Mouse (Mus musculus) limb, embryonic 12.5 days (tissue): ENCODE data around the gene Zcwpw1. TPM values are rescaled to one million over a fixed set of nuclear protein-coding genes. Genes with fewer than 3 reads are reported as not detected.
A peak's percentile ranks its signal among the peaks of the same experiment; 100 is the strongest.

Experiments used
- ATAC-seq: fragments of 200-750 bp; cut with Nextera tagmentation; 2 replicates; pipeline ENCODE4 v1.8.0; 2017; ENCODE audit warnings: low read depth, moderate TSS enrichment; ENCODE audit not compliant: insufficient number of reproducible peaks, insufficient read depth, low FRiP score, low TSS enrichment
- H3K27ac ChIP-seq: fragments of 300-500 bp; sonication (generic); 2 replicates; pipeline ENCODE4 v1.5.1; 2016; ENCODE audit warnings: mild to moderate bottlenecking, moderate library complexity
- H3K27me3 ChIP-seq: fragments of 300-500 bp; sonication (generic); 2 replicates; pipeline ENCODE4 v1.6.1; 2016; ENCODE audit warnings: mild to moderate bottlenecking, moderate library complexity
- H3K36me3 ChIP-seq: fragments of 300-500 bp; sonication (generic); 2 replicates; pipeline ENCODE4 v1.6.1; 2016; ENCODE audit warnings: mild to moderate bottlenecking, moderate library complexity
- H3K4me1 ChIP-seq: fragments of 300-500 bp; sonication (generic); replicated peaks from 2 replicates; pipeline ENCODE4 v1.6.1; 2016
- H3K4me2 ChIP-seq: fragments of 300-500 bp; sonication (generic); 2 replicates; pipeline ENCODE4 v1.6.1; 2016; ENCODE audit warnings: mild to moderate bottlenecking, moderate library complexity
- H3K4me3 ChIP-seq: fragments of 300-500 bp; sonication (generic); replicated peaks from 2 replicates; pipeline ENCODE4 v1.5.1; 2016; ENCODE audit warnings: mild to moderate bottlenecking
- H3K9ac ChIP-seq: fragments of 300-500 bp; sonication (generic); replicated peaks from 2 replicates; pipeline ENCODE4 v1.6.1; 2016; ENCODE audit warnings: mild to moderate bottlenecking, moderate library complexity
- H3K9me3 ChIP-seq: fragments of 300-500 bp; sonication (generic); 2 replicates; pipeline ENCODE4 v1.6.1; 2016; ENCODE audit warnings: mild to moderate bottlenecking, moderate library complexity
- WGBS: fragments of 180-500 bp; shearing (Covaris S2); methylation state at CpG from one replicate; pipeline ENCODE4 v1.1.7; 2016; 5-methylcytosine and 5-hydroxymethylcytosine counted together
- polyA plus RNA-seq: library from polyadenylated mRNA; unstranded; fragments of >200 nt; fragmentation: Nextera tagmentation; extraction: Ambion mirVana; gene quantifications from 2 replicates; pipeline ENCODE4 v1.2.1, GENCODE M21; 2016

Gene Zcwpw1
- polyA plus RNA-seq, 1 experiment from 2014 or later, result 29.9 TPM

DNA sequence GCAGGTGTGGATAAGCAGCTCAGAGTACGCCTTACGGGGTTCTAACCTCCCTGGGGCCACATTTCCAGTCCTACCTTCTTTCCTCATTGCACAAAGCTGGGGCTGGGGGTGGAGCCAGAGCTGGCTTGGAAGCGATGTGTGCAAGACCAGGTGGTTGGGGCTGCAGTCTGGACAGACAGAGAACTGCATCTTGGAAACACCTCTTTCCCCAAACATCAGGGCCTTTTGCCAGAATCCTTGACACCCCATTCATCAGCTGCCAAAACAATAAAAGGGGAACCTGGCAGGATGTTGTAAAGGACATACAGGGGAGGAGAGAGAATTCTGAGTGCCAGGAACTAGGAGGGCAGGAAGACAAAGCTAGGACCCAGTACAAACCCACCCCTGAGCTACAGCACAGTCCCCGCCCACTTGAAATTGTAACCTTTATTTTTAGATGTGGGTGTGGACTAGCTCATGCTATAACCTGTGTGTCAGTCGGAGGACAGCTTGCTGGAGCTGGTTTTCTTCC, 11.1 kb upstream of the Zcwpw1 start:
- H3K4me3 ChIP-seq, result no peak overlapping the region
- WGBS, result 40% methylated on average over 5 of the region's 5 CpGs
- no peaks in the 10 kb centered on the region for H3K27me3 ChIP-seq
- H3K9me3 ChIP-seq, result no peaks in the 10 kb centered on the region
- peak overlapping the region; percentile 0; the same call in 1 of the 2 replicates for H3K4me2 ChIP-seq
- peaks cover 15% of the 10 kb centered on the region for H3K36me3 ChIP-seq
- no peak overlapping the region for H3K9ac ChIP-seq
- H3K27ac ChIP-seq, result peak overlapping the region; percentile 64; the same call in 1 of the 2 replicates
- H3K4me1 ChIP-seq, result peaks cover 23% of the 10 kb centered on the region
- ATAC-seq, result no peak

DNA sequence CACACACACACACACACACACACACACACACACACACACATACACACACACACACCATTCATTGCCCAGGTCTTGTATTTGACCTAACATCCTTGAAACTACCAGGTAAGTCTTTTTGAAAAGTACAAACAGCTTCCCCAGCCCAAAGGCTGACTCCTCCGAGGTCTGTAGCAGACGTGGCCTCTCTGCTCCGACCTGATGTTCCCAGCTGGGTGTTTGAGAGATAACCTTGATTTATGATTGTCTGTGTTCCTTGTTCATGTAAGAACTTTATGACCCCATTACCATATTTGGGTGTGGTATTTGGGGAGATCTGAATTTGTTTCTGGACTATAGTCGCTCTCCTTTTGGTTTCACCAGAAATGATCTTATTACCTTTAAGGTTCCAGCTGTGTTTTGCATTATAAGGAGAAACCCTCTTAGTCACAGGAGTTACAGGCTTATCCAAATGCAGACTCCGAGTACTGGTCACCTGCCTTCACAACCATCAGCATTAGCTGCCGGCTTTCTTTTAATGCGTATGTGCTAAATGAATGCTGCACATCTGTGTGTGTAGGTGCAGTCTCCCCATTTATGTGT, 10.2 kb upstream of the Zcwpw1 start:
- peaks cover 23% of the 10 kb centered on the region for H3K4me1 ChIP-seq
- no peak overlapping the region for H3K4me3 ChIP-seq
- no peak for ATAC-seq
- H3K27me3 ChIP-seq, result no peaks in the 10 kb centered on the region
- no peak overlapping the region for H3K4me2 ChIP-seq
- no peak overlapping the region for H3K27ac ChIP-seq
- no peaks in the 10 kb centered on the region for H3K9me3 ChIP-seq
- no peak overlapping the region for H3K9ac ChIP-seq
- H3K36me3 ChIP-seq, result peaks cover 24% of the 10 kb centered on the region
- WGBS, result 73% methylated on average over 7 of the region's 7 CpGs

DNA sequence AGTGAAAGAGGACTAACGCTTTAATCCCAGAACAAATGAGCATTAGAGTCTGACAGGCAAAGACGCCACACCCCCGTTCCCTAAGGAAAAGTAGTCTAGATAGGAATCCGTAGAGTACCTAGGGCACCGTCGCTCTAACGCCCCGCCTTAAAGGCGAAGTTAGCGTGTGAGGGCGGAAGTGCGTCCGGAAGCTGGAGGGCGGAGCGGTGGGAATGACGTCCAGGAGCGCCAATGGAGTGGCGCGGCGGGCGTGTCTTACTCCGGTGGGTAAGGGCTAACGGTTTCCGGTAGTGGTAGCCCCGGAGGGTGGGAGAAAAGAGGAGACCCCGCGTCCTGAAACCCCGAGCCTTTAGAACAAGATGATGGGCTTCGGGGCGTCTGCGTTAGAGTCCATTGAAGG, 9.0 kb upstream of the Zcwpw1 start, which contains the start of gene Ppp1r35:
Ppp1r35 (plus strand) TSS at position 215 of the 400 bp plus-strand sequence.
- H3K36me3 ChIP-seq, result peaks cover 37% of the 10 kb centered on the region
- H3K4me1 ChIP-seq, result peaks cover 32% of the 10 kb centered on the region
- peak within 1 kb of the TSS; percentile 99 for H3K4me3 ChIP-seq
- peak; percentile 92 for ATAC-seq
- H3K9ac ChIP-seq, result peak within 1 kb of the TSS; percentile 90
- H3K27ac ChIP-seq, result peak within 1 kb of the TSS; percentile 92
- H3K9me3 ChIP-seq, result no peaks in the 10 kb centered on the region
- under 1% methylated on average over 31 of the region's 31 CpGs for WGBS
- H3K27me3 ChIP-seq, result no peaks in the 10 kb centered on the region
- peak within 1 kb of the TSS; percentile 95 for H3K4me2 ChIP-seq

DNA sequence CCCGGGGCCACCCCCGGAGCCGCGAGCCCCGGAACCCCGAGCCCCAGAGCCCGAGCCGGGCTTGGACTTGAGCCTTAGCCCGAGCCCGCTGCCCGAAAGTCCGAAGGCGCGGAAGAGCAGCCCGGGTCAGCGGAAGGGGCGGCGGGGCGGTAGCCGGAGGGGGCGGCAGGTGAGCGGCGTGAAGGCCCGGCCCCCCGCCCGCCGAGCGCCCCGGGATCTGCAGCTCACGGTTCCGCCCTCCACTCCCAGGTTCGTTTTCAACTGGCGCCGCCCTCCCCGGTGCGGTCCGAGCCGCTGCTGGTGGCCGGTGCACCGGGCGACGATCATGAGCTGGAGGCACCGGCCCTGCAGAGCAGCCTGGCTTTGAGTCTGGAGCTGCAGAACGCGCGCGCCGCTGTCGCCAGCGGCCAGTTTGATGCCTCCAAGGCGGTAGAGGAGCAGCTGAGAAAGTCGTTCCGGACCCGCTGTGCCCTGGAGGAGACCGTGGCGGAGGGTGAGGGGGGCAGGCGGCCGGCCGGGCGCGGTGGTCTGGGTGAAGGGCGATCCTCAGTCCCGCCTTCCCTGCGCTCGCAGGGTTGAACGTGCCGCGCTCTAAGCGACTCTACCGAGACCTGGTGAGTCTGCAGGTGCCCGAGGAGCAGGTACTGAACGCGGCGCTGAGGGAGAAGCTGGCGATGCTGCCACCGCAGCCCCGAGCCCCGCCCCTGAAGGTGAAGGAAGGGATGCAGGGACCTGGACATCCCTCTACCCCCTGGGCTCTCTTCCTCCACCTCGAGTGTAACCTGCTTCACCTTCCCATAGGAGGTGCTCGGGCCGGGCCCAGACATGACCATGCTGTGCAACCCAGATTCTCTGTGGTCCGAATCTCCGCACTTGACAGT, 8.3 kb upstream of the Zcwpw1 start:
- Histone ChIP-seq H3K4me2 (peak overlapping the region; percentile 95), H3K4me1 (peaks cover 39% of the 10 kb centered on the region)
- 1% methylated on average over 83 of the region's 83 CpGs for WGBS

DNA sequence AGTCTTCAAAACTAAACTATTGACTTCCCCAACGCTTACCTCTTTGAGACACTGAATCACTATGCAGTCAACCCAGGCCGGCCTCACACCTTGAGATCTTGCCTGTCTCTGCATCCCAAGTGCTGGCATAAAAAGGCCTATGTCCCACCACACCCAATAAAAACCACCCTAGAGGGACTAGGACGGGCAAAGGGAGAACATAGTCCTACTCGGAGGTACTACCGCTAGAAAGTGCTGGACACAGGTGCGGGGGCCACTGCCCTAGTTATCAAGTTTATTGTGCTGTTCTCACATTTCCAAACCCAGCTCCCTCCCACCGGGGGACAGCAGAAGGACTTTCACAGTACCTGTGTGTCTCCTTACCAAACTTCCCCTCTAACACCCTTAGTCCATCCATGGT, 5.9 kb upstream of the Zcwpw1 start:
- H3K9ac ChIP-seq, result no peak overlapping the region
- H3K4me2 ChIP-seq, result no peak overlapping the region
- peaks cover 51% of the 10 kb centered on the region for H3K36me3 ChIP-seq
- H3K4me1 ChIP-seq, result peaks cover 48% of the 10 kb centered on the region
- 92% methylated on average over 7 of the region's 7 CpGs for WGBS
- H3K27me3 ChIP-seq, result no peaks in the 10 kb centered on the region
- ATAC-seq, result no peak
- H3K27ac ChIP-seq, result no peak overlapping the region
- H3K4me3 ChIP-seq, result no peak overlapping the region
- no peaks in the 10 kb centered on the region for H3K9me3 ChIP-seq

More for the DNA sequence above, 8.3 kb upstream of the Zcwpw1 start:
- Histone ChIP-seq H3K4me3 (peak overlapping the region; percentile 99), H3K36me3 (peaks cover 43% of the 10 kb centered on the region), H3K9ac (peak overlapping the region; percentile 90), H3K27ac (peak overlapping the region; percentile 92), H3K9me3 (no peaks in the 10 kb centered on the region), H3K27me3 (no peaks in the 10 kb centered on the region)
- 0 out of 2 replicates have a peak, but pooled peaks have one; percentile 1 for ATAC-seq

DNA sequence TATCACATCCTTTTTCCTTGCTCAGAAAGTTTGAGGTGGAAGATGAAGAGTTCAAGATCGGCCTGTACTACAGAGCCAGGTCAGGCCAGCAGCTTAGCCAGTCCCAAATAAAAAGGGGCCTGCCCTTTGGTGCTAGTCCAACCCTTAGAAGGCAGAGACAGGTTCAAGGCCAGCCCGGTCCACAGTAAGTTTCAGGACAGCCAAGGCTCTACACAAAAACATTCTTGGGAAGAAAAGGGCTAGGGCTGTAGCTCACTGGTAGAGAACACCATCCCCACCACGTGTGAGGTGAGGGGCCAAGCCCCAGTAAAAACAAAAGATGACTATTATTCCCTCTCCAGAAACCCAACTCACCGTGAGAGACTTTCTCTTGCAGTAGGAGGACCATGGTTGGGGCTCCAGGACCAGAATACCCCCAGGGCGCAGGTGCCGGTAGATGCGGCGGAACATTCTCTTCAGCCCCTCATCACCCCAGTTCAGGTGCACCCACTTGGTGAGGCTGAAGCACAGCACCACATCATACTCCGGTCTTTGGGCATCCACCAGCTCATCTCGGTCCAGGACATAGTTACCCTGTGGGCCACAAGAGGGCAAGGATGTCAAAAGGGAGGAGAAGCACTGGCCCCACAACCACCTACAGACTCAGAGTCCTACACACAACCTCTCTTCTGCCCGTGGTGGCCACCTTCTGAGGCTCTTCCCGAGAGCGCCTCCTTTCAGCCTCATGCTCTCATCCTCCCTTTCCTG, 4.6 kb upstream of the Zcwpw1 start:
- Histone ChIP-seq H3K4me3 (peak overlapping the region; percentile 88), H3K27me3 (no peaks in the 10 kb centered on the region), H3K36me3 (peaks cover 51% of the 10 kb centered on the region), H3K9me3 (no peaks in the 10 kb centered on the region), H3K4me1 (peaks cover 47% of the 10 kb centered on the region), H3K27ac (no peak overlapping the region; the same call in 1 of the 2 replicates), H3K9ac (peak overlapping the region; percentile 93; the same call in 1 of the 2 replicates), H3K4me2 (peak overlapping the region; percentile 88)
- whole genome bisulfite sequencing, result 88% methylated on average over 13 of the region's 13 CpGs
- no peak for ATAC-seq

DNA sequence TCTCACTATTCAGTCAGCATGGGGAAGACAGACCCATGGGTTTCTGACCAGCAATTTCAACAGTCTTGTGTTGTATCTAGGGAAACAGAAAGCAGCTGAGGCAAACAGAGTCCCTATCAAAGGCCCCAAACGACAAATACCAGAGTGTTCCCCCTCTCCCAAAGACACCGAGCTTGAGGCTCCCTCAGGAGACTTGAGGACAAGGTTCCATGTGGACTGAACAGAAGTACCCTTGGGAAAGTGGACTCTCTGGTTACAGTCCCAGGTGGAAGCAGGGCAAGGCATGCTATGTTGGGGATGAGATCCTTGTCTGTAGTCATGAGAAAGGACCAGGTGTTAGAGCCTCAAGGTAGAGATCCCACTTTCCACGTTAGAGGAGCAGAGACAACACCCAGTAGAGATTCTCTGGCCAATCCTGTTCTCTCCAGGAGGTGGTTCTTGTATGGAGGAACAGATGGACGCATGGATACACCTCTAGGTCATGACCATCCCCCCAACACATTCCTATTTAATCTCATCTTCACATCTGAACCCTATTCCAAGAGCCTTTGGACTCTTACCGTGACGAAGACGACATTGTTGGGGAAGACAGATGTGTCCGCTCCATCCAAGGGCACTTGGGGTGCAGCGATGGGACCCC, 3.6 kb upstream of the Zcwpw1 start:
- H3K27ac ChIP-seq, result 0 out of 2 replicates have a peak overlapping the region, but pooled peaks have one; percentile 17
- 75% methylated on average over 9 of the region's 9 CpGs for WGBS
- peak overlapping the region; percentile 88 for H3K4me2 ChIP-seq
- ATAC-seq, result no peak
- H3K27me3 ChIP-seq, result no peaks in the 10 kb centered on the region
- peaks cover 51% of the 10 kb centered on the region for H3K36me3 ChIP-seq
- peak overlapping the region; percentile 93 for H3K9ac ChIP-seq
- H3K4me1 ChIP-seq, result peaks cover 43% of the 10 kb centered on the region
- H3K9me3 ChIP-seq, result no peaks in the 10 kb centered on the region
- H3K4me3 ChIP-seq, result peak overlapping the region; percentile 88

DNA sequence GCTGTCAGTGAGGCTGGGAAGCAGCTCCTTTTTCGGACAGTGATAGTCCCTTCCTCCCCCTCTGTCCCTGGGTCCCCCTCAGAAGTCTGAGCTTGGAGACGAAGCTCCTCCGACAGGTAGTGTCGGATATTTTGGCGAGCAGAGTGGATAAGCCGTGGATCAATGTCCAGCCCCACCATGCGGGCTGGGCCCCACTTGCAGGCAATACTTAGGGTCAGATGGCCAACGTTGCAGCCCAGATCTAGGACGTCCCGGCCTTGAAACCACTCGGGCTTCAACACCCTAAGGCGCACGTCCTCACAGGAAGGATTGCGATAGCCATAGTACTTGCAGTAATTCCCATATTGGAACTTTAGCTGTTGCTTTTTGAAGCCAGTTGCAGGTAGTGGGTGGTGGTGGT, 3.1 kb upstream of the Zcwpw1 start:
- Histone ChIP-seq H3K27me3 (no peaks in the 10 kb centered on the region), H3K4me2 (peak overlapping the region; percentile 88), H3K36me3 (peaks cover 51% of the 10 kb centered on the region), H3K4me3 (peak overlapping the region; percentile 88), H3K9me3 (no peaks in the 10 kb centered on the region), H3K27ac (peak overlapping the region; percentile 98; the same call in 1 of the 2 replicates), H3K4me1 (peaks cover 42% of the 10 kb centered on the region), H3K9ac (peak overlapping the region; percentile 93)
- no peak for ATAC-seq
- 87% methylated on average over 14 of the region's 14 CpGs for WGBS

DNA sequence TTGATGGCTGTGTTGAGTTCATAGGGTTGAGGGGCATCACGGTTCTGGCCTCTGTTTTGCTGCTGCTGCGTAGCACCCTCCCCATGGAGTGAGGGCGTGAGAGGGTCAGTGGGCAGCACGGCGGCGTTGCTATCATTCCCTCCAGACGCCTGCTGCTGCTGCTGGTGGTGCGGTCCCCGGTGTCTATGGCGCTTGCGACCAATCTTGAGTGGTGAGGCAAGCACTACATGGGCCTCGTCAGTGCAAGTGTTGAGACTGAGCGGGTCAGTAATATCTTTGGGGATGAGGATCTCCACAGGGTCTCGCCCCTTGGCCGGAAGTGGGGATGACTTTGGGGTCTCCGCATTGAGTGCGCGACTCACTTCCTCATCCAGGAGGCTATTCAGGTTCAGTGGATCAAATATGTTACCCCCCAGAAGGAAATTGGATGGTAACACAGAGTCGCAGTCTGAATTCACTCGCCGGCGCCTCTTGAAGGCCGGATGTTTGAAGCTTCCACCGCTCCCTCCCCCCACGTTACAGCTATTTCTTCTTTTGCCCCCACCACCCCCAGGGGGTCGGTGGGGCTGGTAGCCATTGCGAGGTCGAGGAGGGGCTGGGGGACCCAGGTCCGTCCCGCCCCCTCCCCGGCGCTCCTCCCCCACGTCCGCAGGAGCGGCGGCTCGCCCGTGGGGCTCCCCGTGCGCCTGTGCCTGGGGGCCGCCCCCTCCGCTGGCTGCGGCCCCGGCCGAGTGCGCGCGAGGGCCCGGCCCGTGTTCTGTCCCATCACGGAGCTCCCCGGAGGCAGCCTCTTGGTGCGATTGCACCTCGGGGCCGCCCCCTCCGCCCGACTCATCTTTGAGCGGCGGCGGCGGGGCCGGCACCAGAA, 2.2 kb upstream of the Zcwpw1 start:
- H3K4me2 ChIP-seq, result peak overlapping the region; percentile 88
- peaks cover 33% of the 10 kb centered on the region for H3K4me1 ChIP-seq
- no peaks in the 10 kb centered on the region for H3K9me3 ChIP-seq
- peak overlapping the region; percentile 93 for H3K9ac ChIP-seq
- H3K27me3 ChIP-seq, result no peaks in the 10 kb centered on the region
- H3K27ac ChIP-seq, result peak overlapping the region; percentile 98
- 5% methylated on average over 50 of the region's 62 CpGs for WGBS
- H3K36me3 ChIP-seq, result peaks cover 47% of the 10 kb centered on the region
- ATAC-seq, result 0 out of 2 replicates have a peak, but pooled peaks have one; percentile 0
- H3K4me3 ChIP-seq, result peak overlapping the region; percentile 88
